21 mouse cellular contexts compared by ENCODE assay signal in the genomic region with DNA sequence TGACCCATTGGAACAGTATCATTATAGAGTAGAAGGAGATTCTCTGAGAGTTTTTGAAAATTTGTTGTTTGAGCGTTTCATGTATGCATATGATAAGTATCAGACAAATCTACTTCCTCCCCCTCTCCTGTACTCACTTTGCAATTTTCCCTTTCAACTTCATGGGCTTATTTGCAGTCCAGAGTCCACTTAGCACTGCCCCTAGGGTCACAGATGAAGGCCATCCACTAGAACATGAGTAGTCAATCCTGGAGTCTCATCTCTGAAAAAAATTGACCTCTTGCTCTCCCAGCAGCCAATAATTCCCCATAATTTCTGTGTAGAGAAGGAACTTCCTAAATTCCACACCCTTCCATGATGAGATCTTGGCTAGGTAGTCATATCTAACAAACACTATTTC.
DNase-seq lines count a peak whose midpoint lies in the region; ATAC-seq and TF ChIP-seq lines count a peak whose summit lies in the region.
"Had no signal": no experiment of that assay in that cellular context is flagged by ENCODE, and none has a peak within 500 bp of the region (broad histone marks: within the 10 kb centered on the region; RNA-seq: fewer than 3 reads in every experiment).

No protein-coding gene starts in this region.

- no peaks in the 10 kb centered on the region for H3K36me3 ChIP-seq in liver, adult 2 months (ENCODE audit: control insufficient read depth, insufficient read depth, low read length)
- no peaks in the 10 kb centered on the region for H3K36me3 ChIP-seq in liver, embryonic 11.5 days (ENCODE audit: control insufficient read depth, insufficient read depth, low read length)
- no peaks in the 10 kb centered on the region for H3K36me3 ChIP-seq in liver, embryonic 16.5 days (ENCODE audit: control insufficient read depth, insufficient read depth)
- H3K36me3 ChIP-seq in liver, embryonic 12.5 days: no peaks in the 10 kb centered on the region
- H3K36me3 ChIP-seq in liver, postnatal 0 days (replicated peaks; ENCODE audit: insufficient read depth, low read length): no peaks in the 10 kb centered on the region
- H3K36me3 ChIP-seq: G1E had no signal

- no peak overlapping the region for H3K4me2 ChIP-seq in liver, embryonic 11.5 days
- H3K4me2 ChIP-seq in liver, embryonic 16.5 days (ENCODE audit: low read depth, low read length): no peak overlapping the region
- no peak overlapping the region for H3K4me2 ChIP-seq in liver, embryonic 12.5 days
- no peak overlapping the region for H3K4me2 ChIP-seq in liver, postnatal 0 days (ENCODE audit: low read depth, low read length)

- DNase-seq in liver, adult 2 months (ENCODE audit: extremely low read depth, low read depth, low spot score): peak; percentile 76
- no peak for DNase-seq in liver, embryonic 11.5 days (ENCODE audit: low spot score)
- DNase-seq in liver, postnatal 0 days: no peak
- DNase-seq in liver: no peak
- DNase-seq: adrenal gland, adult 2 months; adrenal gland, adult 8-10 months; adrenal gland, postnatal 10 days; adrenal gland, postnatal 14 days; adrenal gland, postnatal 25 days; adrenal gland, postnatal 36 days; B cell, adult 2 months; cerebellum, adult 11 months; cerebellum, adult 11-12 months; cerebellum, adult 18-20 months had no signal

- 20% methylated on average over 1 of the region's 1 CpGs for WGBS in liver, adult 2 months
- 73% methylated on average over 1 of the region's 1 CpGs for WGBS in liver, embryonic 11.5 days
- WGBS in liver, embryonic 16.5 days (ENCODE audit: insufficient replicate concordance): 53% methylated on average over 1 of the region's 1 CpGs
- WGBS in liver, embryonic 12.5 days (ENCODE audit: insufficient replicate concordance): 84% methylated on average over 1 of the region's 1 CpGs
- WGBS in liver, postnatal 0 days (ENCODE audit: insufficient replicate concordance): 56% methylated on average over 1 of the region's 1 CpGs

- TF ChIP-seq EP300 in liver, postnatal 0 days (IDR thresholded peaks at IDR 0.05; ENCODE audit: low read depth): no peak

- no peak overlapping the region for H3K27ac ChIP-seq in liver, adult 2 months (replicated peaks; ENCODE audit: insufficient read depth, low read depth, low read length)
- H3K27ac ChIP-seq in liver, embryonic 11.5 days (ENCODE audit: low read depth, low read length): no peak overlapping the region
- no peak overlapping the region for H3K27ac ChIP-seq in liver, embryonic 16.5 days (ENCODE audit: low read length)
- H3K27ac ChIP-seq in liver, embryonic 12.5 days: no peak overlapping the region
- no peak overlapping the region for H3K27ac ChIP-seq in liver, postnatal 0 days (ENCODE audit: low read depth)

- no peak for TF ChIP-seq CTCF in liver, adult 2 months (IDR thresholded peaks at IDR 0.05; ENCODE audit: low read depth, low read length)
- no peak for TF ChIP-seq CTCF in liver, postnatal 0 days (IDR thresholded peaks at IDR 0.05; ENCODE audit: low read depth)

- H3K9me3 ChIP-seq in liver, embryonic 11.5 days (ENCODE audit: control insufficient read depth, low read length): no peaks in the 10 kb centered on the region
- H3K9me3 ChIP-seq in liver, embryonic 16.5 days (replicated peaks; ENCODE audit: control insufficient read depth, low read length): no peaks in the 10 kb centered on the region
- H3K9me3 ChIP-seq in liver, embryonic 12.5 days (replicated peaks): no peaks in the 10 kb centered on the region
- no peaks in the 10 kb centered on the region for H3K9me3 ChIP-seq in liver, postnatal 0 days (ENCODE audit: low read length)
- H3K9me3 ChIP-seq: G1E had no signal

- ATAC-seq in liver, embryonic 11.5 days (replicated peaks; ENCODE audit: low FRiP score): no peak
- peak; percentile 64 for ATAC-seq in liver, embryonic 16.5 days (ENCODE audit: low read depth)
- ATAC-seq in liver, embryonic 12.5 days: no peak
- ATAC-seq in liver, postnatal 0 days: peak; percentile 47; the same call in 1 of the 2 replicates
- ATAC-seq: activated CD4-positive, CD25-positive, alpha-beta regulatory T cell, adult 4 months; CD4-positive, CD25-positive, alpha-beta regulatory T cell, adult 4 months; Patski had no signal

- H3K9ac ChIP-seq in liver, adult 2 months (ENCODE audit: low read depth, low read length): no peak overlapping the region
- H3K9ac ChIP-seq in liver, embryonic 11.5 days (ENCODE audit: low read depth, low read length): no peak overlapping the region
- H3K9ac ChIP-seq in liver, embryonic 16.5 days (ENCODE audit: low read depth, low read length): no peak overlapping the region
- H3K9ac ChIP-seq in liver, embryonic 12.5 days: no peak overlapping the region
- no peak overlapping the region for H3K9ac ChIP-seq in liver, postnatal 0 days (replicated peaks)

- H3K27me3 ChIP-seq in liver, adult 2 months (ENCODE audit: control insufficient read depth, insufficient read depth, low read length): no peaks in the 10 kb centered on the region
- H3K27me3 ChIP-seq in liver, embryonic 11.5 days (replicated peaks; ENCODE audit: control insufficient read depth, insufficient read depth, low read length): no peaks in the 10 kb centered on the region
- H3K27me3 ChIP-seq in liver, embryonic 16.5 days (ENCODE audit: control insufficient read depth, insufficient read depth, low read depth, low read length): no peaks in the 10 kb centered on the region
- H3K27me3 ChIP-seq in liver, embryonic 12.5 days (replicated peaks): no peaks in the 10 kb centered on the region
- H3K27me3 ChIP-seq in liver, postnatal 0 days (ENCODE audit: insufficient read depth, low read length): no peaks in the 10 kb centered on the region
- H3K27me3 ChIP-seq: CH12.LX, Patski had no signal

- H3K4me3 ChIP-seq in liver, adult 2 months (ENCODE audit: insufficient read depth, low read depth, low read length): no peak overlapping the region
- H3K4me3 ChIP-seq in liver, embryonic 11.5 days (ENCODE audit: low read depth, low read length): no peak overlapping the region
- H3K4me3 ChIP-seq in liver, embryonic 16.5 days (ENCODE audit: low read depth, low read length): no peak overlapping the region
- no peak overlapping the region for H3K4me3 ChIP-seq in liver, embryonic 12.5 days
- H3K4me3 ChIP-seq in liver, postnatal 0 days (ENCODE audit: low read depth, low read length): no peak overlapping the region

- TF ChIP-seq POLR2A in liver, adult 2 months (IDR thresholded peaks at IDR 0.05; ENCODE audit: extremely low read depth, insufficient read depth, low read length): no peak

- H3K79me2 ChIP-seq in liver, adult 2 months (ENCODE audit: control insufficient read depth, insufficient read depth, low read length): no peaks in the 10 kb centered on the region

- no peaks in the 10 kb centered on the region; the same call in 1 of the 2 replicates for H3K4me1 ChIP-seq in liver, adult 2 months (ENCODE audit: control insufficient read depth, insufficient read depth, low read length)
- H3K4me1 ChIP-seq in liver, embryonic 11.5 days (replicated peaks; ENCODE audit: control insufficient read depth, insufficient read depth, low read length): no peaks in the 10 kb centered on the region
- no peaks in the 10 kb centered on the region for H3K4me1 ChIP-seq in liver, embryonic 16.5 days (ENCODE audit: control insufficient read depth, low read depth, low read length)
- no peaks in the 10 kb centered on the region for H3K4me1 ChIP-seq in liver, embryonic 12.5 days
- no peaks in the 10 kb centered on the region for H3K4me1 ChIP-seq in liver, postnatal 0 days (ENCODE audit: insufficient read depth)

Comparison
In these comparisons a context has a peak if more than half of its experiments do, and no peak if none do; other contexts are left out.
1. ATAC-seq: peak in liver, embryonic 16.5 days (single experiment) and liver, postnatal 0 days (single experiment); none in liver, embryonic 11.5 days (single experiment) and liver, embryonic 12.5 days (single experiment).